In the genomic region with DNA sequence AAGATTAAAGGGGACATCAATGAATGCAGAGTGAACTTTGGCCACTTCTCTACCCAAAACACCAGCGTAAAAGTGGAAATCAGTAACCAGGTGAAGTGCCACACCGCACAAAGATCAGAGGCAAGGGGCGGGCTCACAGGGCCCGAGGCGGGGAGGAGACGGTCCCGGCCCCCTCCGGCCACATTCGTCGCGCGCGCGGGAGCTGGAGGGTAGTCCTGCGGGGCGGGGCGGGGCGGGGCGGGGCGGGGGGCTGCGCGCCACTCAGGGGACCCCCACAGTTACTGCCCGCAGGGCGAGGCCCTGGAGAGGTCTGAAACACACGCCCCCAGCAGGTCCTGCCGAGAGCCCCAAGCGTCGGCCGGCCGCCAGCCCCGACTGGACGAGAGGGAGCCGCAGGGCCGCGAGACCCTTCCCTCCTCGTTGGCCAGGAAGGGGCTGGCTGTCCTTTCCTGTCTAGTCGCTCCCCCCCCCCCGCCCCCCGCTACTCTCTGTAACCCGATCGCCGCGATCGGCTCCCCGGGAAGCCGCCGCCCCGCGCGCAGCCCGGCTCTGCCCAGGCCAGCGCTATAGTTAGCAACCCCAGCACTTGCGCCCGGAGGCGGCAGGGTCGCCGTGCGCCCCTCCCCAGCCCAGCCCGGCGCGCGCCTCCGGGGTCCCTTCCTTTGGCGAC, we compare ENCODE assay signal across 8 mouse cellular contexts. TPM values are rescaled to one million over a fixed set of nuclear protein-coding genes. Genes with fewer than 3 reads are reported as not detected.
DNase-seq lines count a peak whose midpoint lies in the region; ATAC-seq and TF ChIP-seq lines count a peak whose summit lies in the region.

No protein-coding gene starts in this region.

- peaks cover 6% of the 10 kb centered on the region for H3K4me1 ChIP-seq in spleen, adult 2 months (ENCODE audit: control insufficient read depth, insufficient read depth, insufficient read length)
- H3K4me1 ChIP-seq in embryonic facial prominence, embryonic 10.5 days = peaks cover 34% of the 10 kb centered on the region
- peaks cover 8% of the 10 kb centered on the region for H3K4me1 ChIP-seq in heart, embryonic 11.5 days (ENCODE audit: control insufficient read depth, insufficient read depth, low read length)
- peaks cover 28% of the 10 kb centered on the region for H3K4me1 ChIP-seq in kidney, embryonic 15.5 days
- H3K4me1 ChIP-seq in stomach, embryonic 14.5 days (ENCODE audit: control insufficient read depth, insufficient read depth, low read length) = peaks cover 10% of the 10 kb centered on the region; the same call in 1 of the 2 replicates

- no peaks in the 10 kb centered on the region for H3K36me3 ChIP-seq in spleen, adult 2 months (ENCODE audit: control insufficient read depth, insufficient read depth, low read length)
- H3K36me3 ChIP-seq in embryonic facial prominence, embryonic 10.5 days (replicated peaks) = no peaks in the 10 kb centered on the region
- no peaks in the 10 kb centered on the region for H3K36me3 ChIP-seq in heart, embryonic 11.5 days (ENCODE audit: control insufficient read depth, insufficient read depth, low read length)
- H3K36me3 ChIP-seq in kidney, embryonic 15.5 days = no peaks in the 10 kb centered on the region
- H3K36me3 ChIP-seq in stomach, embryonic 14.5 days (ENCODE audit: control insufficient read depth, insufficient read depth, low read length) = no peaks in the 10 kb centered on the region

- peaks cover 11% of the 10 kb centered on the region for H3K27me3 ChIP-seq in spleen, adult 2 months (ENCODE audit: control insufficient read depth, insufficient read depth, low read length)
- H3K27me3 ChIP-seq in embryonic facial prominence, embryonic 10.5 days (replicated peaks; ENCODE audit: low read depth, poor library complexity, severe bottlenecking) = no peaks in the 10 kb centered on the region
- no peaks in the 10 kb centered on the region for H3K27me3 ChIP-seq in heart, embryonic 11.5 days (ENCODE audit: control insufficient read depth, insufficient read depth, low read length)
- no peaks in the 10 kb centered on the region for H3K27me3 ChIP-seq in kidney, embryonic 15.5 days
- H3K27me3 ChIP-seq in stomach, embryonic 14.5 days (ENCODE audit: control insufficient read depth, insufficient read depth, low read length) = no peaks in the 10 kb centered on the region

- no peaks in the 10 kb centered on the region for H3K9me3 ChIP-seq in embryonic facial prominence, embryonic 10.5 days
- H3K9me3 ChIP-seq in heart, embryonic 11.5 days (replicated peaks; ENCODE audit: control insufficient read depth, low read length) = no peaks in the 10 kb centered on the region
- H3K9me3 ChIP-seq in kidney, embryonic 15.5 days (replicated peaks) = no peaks in the 10 kb centered on the region
- H3K9me3 ChIP-seq in stomach, embryonic 14.5 days (ENCODE audit: control insufficient read depth, low read depth, low read length) = no peaks in the 10 kb centered on the region

- peak overlapping the region; percentile 79 for H3K4me2 ChIP-seq in heart, embryonic 11.5 days
- H3K4me2 ChIP-seq in kidney, embryonic 15.5 days = peak overlapping the region; percentile 65
- peak overlapping the region; percentile 47 for H3K4me2 ChIP-seq in stomach, embryonic 14.5 days (replicated peaks; ENCODE audit: low read depth, low read length)

- H3K4me3 ChIP-seq in spleen, adult 2 months (ENCODE audit: extremely low read depth, insufficient read depth, insufficient read length) = peak overlapping the region; percentile 55
- H3K4me3 ChIP-seq in embryonic facial prominence, embryonic 10.5 days = peak overlapping the region; percentile 89
- H3K4me3 ChIP-seq in heart, embryonic 11.5 days (ENCODE audit: low read depth, low read length) = peak overlapping the region; percentile 84
- H3K4me3 ChIP-seq in kidney, embryonic 15.5 days (replicated peaks) = peak overlapping the region; percentile 76
- peak overlapping the region; percentile 88 for H3K4me3 ChIP-seq in stomach, embryonic 14.5 days (ENCODE audit: low read depth, low read length)

- WGBS in spleen, adult 2 months = 1% methylated on average over 59 of the region's 64 CpGs
- WGBS in embryonic facial prominence, embryonic 10.5 days = under 1% methylated on average over 64 of the region's 64 CpGs
- WGBS in heart, embryonic 11.5 days (ENCODE audit: insufficient replicate concordance) = 0% methylated on average over 41 of the region's 64 CpGs
- WGBS in kidney, embryonic 15.5 days = under 1% methylated on average over 56 of the region's 64 CpGs
- WGBS in stomach, embryonic 14.5 days = 1% methylated on average over 53 of the region's 64 CpGs

- TF ChIP-seq CTCF in spleen, adult 2 months (IDR thresholded peaks at IDR 0.05; ENCODE audit: extremely low read depth, insufficient read depth, insufficient read length, insufficient replicate concordance) = no peak

- peak overlapping the region; percentile 95 for H3K9ac ChIP-seq in heart, embryonic 11.5 days (ENCODE audit: low read depth, low read length)
- H3K9ac ChIP-seq in kidney, embryonic 15.5 days = peak overlapping the region; percentile 81
- H3K9ac ChIP-seq in stomach, embryonic 14.5 days (replicated peaks; ENCODE audit: low read depth, low read length) = peak overlapping the region; percentile 91

- peak; percentile 83 for ATAC-seq in heart, embryonic 11.5 days (replicated peaks; ENCODE audit: insufficient number of reproducible peaks, low FRiP score, low TSS enrichment)
- peak; percentile 93 for ATAC-seq in kidney, embryonic 15.5 days (replicated peaks; ENCODE audit: low FRiP score)
- ATAC-seq in stomach, embryonic 14.5 days (ENCODE audit: insufficient number of reproducible peaks, insufficient read depth, low FRiP score, low read depth) = peak; percentile 91

- peak overlapping the region; percentile 75 for H3K27ac ChIP-seq in spleen, adult 2 months (ENCODE audit: insufficient read depth, low read length)
- H3K27ac ChIP-seq in embryonic facial prominence, embryonic 10.5 days (replicated peaks) = peak overlapping the region; percentile 95
- peak overlapping the region; percentile 98 for H3K27ac ChIP-seq in heart, embryonic 11.5 days (ENCODE audit: low read depth, low read length)
- H3K27ac ChIP-seq in kidney, embryonic 15.5 days = peak overlapping the region; percentile 99
- H3K27ac ChIP-seq in stomach, embryonic 14.5 days (ENCODE audit: low read length) = peak overlapping the region; percentile 99

- DNase-seq in spleen, adult 2 months (ENCODE audit: low read depth in 1 of 2, low spot score in 2 of 2) = no peak
- DNase-seq in spleen, adult 12 weeks (ENCODE audit: low spot score) = no peak
- peak; percentile 92 for DNase-seq in embryonic facial prominence, embryonic 10.5 days (ENCODE audit: low spot score)
- peak; percentile 62 for DNase-seq in lung, postnatal 25 days (ENCODE audit: low spot score)
- no peak for DNase-seq in natural killer cell, adult 2 months (ENCODE audit: low spot score in 2 of 2)

- TF ChIP-seq POLR2A in spleen, adult 2 months (IDR thresholded peaks at IDR 0.05; ENCODE audit: low read depth, low read length) = no peak

RNA-seq across cellular contexts. Expression of a gene that starts 0.9 kb away (rescaled TPM):
- polyA plus RNA-seq in spleen, adult 2 months (2012; rRNA removed) = 94.8 and 130 TPM in 2 replicates
- 103 and 106 TPM in 2 replicates for polyA plus RNA-seq in embryonic facial prominence, embryonic 10.5 days (2016; fragmentation: Nextera tagmentation; extraction: Ambion mirVana)
- polyA plus RNA-seq in heart, embryonic 11.5 days (2014; fragmentation: Nextera tagmentation; extraction: Ambion mirVana) = 101 and 121 TPM in 2 replicates
- 109 and 117 TPM in 2 replicates for polyA plus RNA-seq in kidney, embryonic 15.5 days (2015; fragmentation: Nextera tagmentation; extraction: Ambion mirVana)
- 138 and 146 TPM in 2 replicates for polyA plus RNA-seq in stomach, embryonic 14.5 days (2014; fragmentation: Nextera tagmentation; extraction: Ambion mirVana)

Comparison
In these comparisons a context has a peak if more than half of its experiments do, and no peak if none do; other contexts are left out.
1. DNase-seq: peak in embryonic facial prominence, embryonic 10.5 days (single experiment) and lung, postnatal 25 days (single experiment); none in spleen, adult 2 months (0 of 2), spleen, adult 12 weeks (single experiment) and natural killer cell, adult 2 months (0 of 2).
2. Peak in every context shown above with its lines, with median percentiles within 50 percentile points of each other: H3K27ac ChIP-seq, H3K4me3 ChIP-seq, ATAC-seq, H3K4me2 ChIP-seq and H3K9ac ChIP-seq.